Mouse (Mus musculus) heart, adult 11 months (tissue): ENCODE results near the gene Chd2.

Source experiments
- DNase-seq: peaks from one replicate; pipeline ENCODE4 v3.0.0; 2022

Chd2 gene

GRCm38 (mm10) chr7:73561492-73562055 lies 19.9 kb upstream of the Chd2 start:
- DNase-seq: peak; percentile 84

GRCm38 (mm10) chr7:73560811-73561210 lies 19.2 kb upstream of the Chd2 start:
- peak; percentile 76 for DNase-seq

GRCm38 (mm10) chr7:73559853-73560190 lies 18.2 kb upstream of the Chd2 start:
- DNase-seq: peak; percentile 88

GRCm38 (mm10) chr7:73559170-73559852 lies 17.7 kb upstream of the Chd2 start:
- DNase-seq: no peak

- DNase-seq: peak; percentile 100
These were observed 16.9 kb upstream of the Chd2 start for GRCm38 (mm10) chr7:73558293-73559169.

GRCm38 (mm10) chr7:73557671-73558265 lies 16.1 kb upstream of the Chd2 start:
- peak; percentile 97 for DNase-seq

- peak; percentile 58 for DNase-seq
These were observed 15.3 kb upstream of the Chd2 start for GRCm38 (mm10) chr7:73556688-73557667.

- DNase-seq: no peak
These were observed 14.4 kb upstream of the Chd2 start for GRCm38 (mm10) chr7:73555918-73556580.

- DNase-seq: no peak
These were observed 13.2 kb upstream of the Chd2 start for GRCm38 (mm10) chr7:73554849-73555248.

- no peak for DNase-seq
These were observed 11.5 kb upstream of the Chd2 start for GRCm38 (mm10) chr7:73553160-73553559.

GRCm38 (mm10) chr7:73552054-73552750 lies 10.6 kb upstream of the Chd2 start:
- peak; percentile 30 for DNase-seq

GRCm38 (mm10) chr7:73551370-73551769 lies 9.7 kb upstream of the Chd2 start:
- no peak for DNase-seq

GRCm38 (mm10) chr7:73548051-73548450 lies 6.4 kb upstream of the Chd2 start:
- peak; percentile 43 for DNase-seq

GRCm38 (mm10) chr7:73546561-73547510 lies 5.2 kb upstream of the Chd2 start:
- DNase-seq: peak; percentile 86

- DNase-seq: peak; percentile 71
These were observed 3.4 kb upstream of the Chd2 start for GRCm38 (mm10) chr7:73545004-73545403.

- DNase-seq: peak; percentile 35
These were observed 662 bp upstream of the Chd2 start for GRCm38 (mm10) chr7:73542131-73542853.

GRCm38 (mm10) chr7:73541079-73541390 lies 595 bp downstream of the Chd2 start:
- DNase-seq: no peak

GRCm38 (mm10) chr7:73540202-73541078 lies 1.2 kb downstream of the Chd2 start:
- peak; percentile 73 for DNase-seq
